Comparison of ENCODE assay signal across 8 mouse cellular contexts in the genomic region with DNA sequence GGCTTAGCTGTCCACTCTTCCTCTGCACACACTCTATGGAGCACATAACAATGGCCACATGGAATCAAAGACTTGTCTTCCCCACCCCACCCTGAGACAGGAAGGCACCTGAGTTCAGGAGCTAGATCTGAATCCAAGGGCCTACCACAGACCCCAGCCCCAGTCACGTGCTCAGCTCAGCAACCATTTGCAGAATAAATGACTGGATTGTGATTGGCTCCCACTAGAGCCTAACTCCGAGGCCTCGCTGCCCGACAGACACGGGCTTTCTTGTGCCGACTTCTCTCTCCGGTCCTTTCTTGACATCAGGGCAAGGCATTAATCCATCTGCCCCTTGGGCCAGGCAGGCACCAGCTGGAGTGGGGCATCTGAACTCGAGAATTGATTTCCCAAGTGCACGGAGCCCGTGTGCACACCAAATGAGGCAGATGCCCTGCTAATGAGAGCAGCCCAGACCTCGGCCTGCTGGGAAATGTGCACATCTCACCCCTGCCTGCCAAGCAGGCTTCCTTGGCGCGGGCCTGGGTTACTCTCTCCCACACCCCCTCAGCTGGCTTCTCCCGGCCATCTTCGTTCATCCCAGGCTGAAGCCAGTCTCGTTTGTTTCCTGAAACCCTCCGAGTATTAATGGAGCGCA.
DNase-seq lines count a peak whose midpoint lies in the region; ATAC-seq and TF ChIP-seq lines count a peak whose summit lies in the region.

No protein-coding gene starts in this region.

- TF ChIP-seq CTCF in stomach, postnatal 0 days (IDR thresholded peaks at IDR 0.05; ENCODE audit: low read depth), result no peak

- H3K27me3 ChIP-seq in forebrain, embryonic 15.5 days, result no peaks in the 10 kb centered on the region
- H3K27me3 ChIP-seq in limb, embryonic 15.5 days, result no peaks in the 10 kb centered on the region
- no peaks in the 10 kb centered on the region for H3K27me3 ChIP-seq in stomach, postnatal 0 days (ENCODE audit: control insufficient read depth, insufficient read depth, low read length)

- peak; percentile 51 to 54 for DNase-seq in layer of hippocampus, postnatal 10 days (ENCODE audit: low spot score in 2 of 2)
- DNase-seq in layer of hippocampus, adult 9-10 months (ENCODE audit: low spot score), result no peak
- DNase-seq in stomach, postnatal 0 days (ENCODE audit: low spot score), result no peak
- DNase-seq in kidney, postnatal 25 days, result no peak
- no peak for DNase-seq in spleen, adult 12 weeks (ENCODE audit: low spot score)
- DNase-seq in ovary, postnatal 36 days (ENCODE audit: low spot score), result no peak

- peak; percentile 77 for ATAC-seq in forebrain, embryonic 15.5 days (replicated peaks)
- ATAC-seq in limb, embryonic 15.5 days (ENCODE audit: insufficient number of reproducible peaks, low FRiP score, low TSS enrichment, low read depth), result peak; percentile 50; the same call in 1 of the 2 replicates
- ATAC-seq in stomach, postnatal 0 days (ENCODE audit: low FRiP score, low TSS enrichment), result no peak; the same call in 1 of the 2 replicates

- 41% methylated on average over 18 of the region's 18 CpGs for WGBS in forebrain, embryonic 15.5 days
- WGBS in limb, embryonic 15.5 days, result 61% methylated on average over 18 of the region's 18 CpGs
- 59% methylated on average over 18 of the region's 18 CpGs for WGBS in stomach, postnatal 0 days

- no peaks in the 10 kb centered on the region for H3K9me3 ChIP-seq in forebrain, embryonic 15.5 days
- H3K9me3 ChIP-seq in limb, embryonic 15.5 days, result no peaks in the 10 kb centered on the region
- no peaks in the 10 kb centered on the region for H3K9me3 ChIP-seq in stomach, postnatal 0 days (ENCODE audit: control insufficient read depth, low read length)

- TF ChIP-seq EP300 in stomach, postnatal 0 days (optimal IDR thresholded peaks at IDR 0.05), result no peak

- no peak overlapping the region for H3K4me2 ChIP-seq in forebrain, embryonic 15.5 days (replicated peaks)
- no peak overlapping the region for H3K4me2 ChIP-seq in limb, embryonic 15.5 days
- H3K4me2 ChIP-seq in stomach, postnatal 0 days (replicated peaks; ENCODE audit: low read depth), result peak overlapping the region; percentile 25; the same call in 1 of the 2 replicates

- no peaks in the 10 kb centered on the region for H3K36me3 ChIP-seq in forebrain, embryonic 15.5 days
- no peaks in the 10 kb centered on the region for H3K36me3 ChIP-seq in limb, embryonic 15.5 days
- H3K36me3 ChIP-seq in stomach, postnatal 0 days (ENCODE audit: control insufficient read depth, insufficient read depth, low read length), result no peaks in the 10 kb centered on the region

- no peak overlapping the region for H3K9ac ChIP-seq in forebrain, embryonic 15.5 days (replicated peaks)
- H3K9ac ChIP-seq in limb, embryonic 15.5 days, result no peak overlapping the region
- H3K9ac ChIP-seq in stomach, postnatal 0 days (ENCODE audit: low read length), result no peak overlapping the region

- H3K27ac ChIP-seq in forebrain, embryonic 15.5 days (replicated peaks), result peak overlapping the region; percentile 54
- no peak overlapping the region; the same call in 1 of the 2 replicates for H3K27ac ChIP-seq in limb, embryonic 15.5 days
- 0 out of 2 replicates have a peak overlapping the region, but pooled peaks have one; percentile 9 for H3K27ac ChIP-seq in stomach, postnatal 0 days (replicated peaks)

- H3K4me1 ChIP-seq in forebrain, embryonic 15.5 days, result peaks cover 14% of the 10 kb centered on the region
- H3K4me1 ChIP-seq in limb, embryonic 15.5 days, result no peaks in the 10 kb centered on the region
- H3K4me1 ChIP-seq in stomach, postnatal 0 days (replicated peaks; ENCODE audit: control insufficient read depth, insufficient read depth), result no peaks in the 10 kb centered on the region

- no peak overlapping the region for H3K4me3 ChIP-seq in forebrain, embryonic 15.5 days
- no peak overlapping the region for H3K4me3 ChIP-seq in limb, embryonic 15.5 days
- no peak overlapping the region for H3K4me3 ChIP-seq in stomach, postnatal 0 days (ENCODE audit: low read depth, low read length)

Comparison
In these comparisons a context has a peak if more than half of its experiments do, and no peak if none do; other contexts are left out.
1. DNase-seq: peak in layer of hippocampus, postnatal 10 days (2 of 2); none in layer of hippocampus, adult 9-10 months (single experiment), stomach, postnatal 0 days (single experiment), kidney, postnatal 25 days (0 of 2), spleen, adult 12 weeks (single experiment) and ovary, postnatal 36 days (single experiment).